Comparison of ENCODE assay signal across 7 mouse cellular contexts in genomic region chrX:16450496-16451078, GRCm38 (mm10).
DNase-seq lines count a peak whose midpoint lies in the region; ATAC-seq and TF ChIP-seq lines count a peak whose summit lies in the region.

No protein-coding gene starts in this region.

- peak; percentile 57 for TF ChIP-seq RAD21 in MEL (IDR thresholded peaks at IDR 0.05; ENCODE audit: low read depth, low read length)

- H3K36me3 ChIP-seq in MEL (ENCODE audit: control insufficient read depth in 1 of 2, insufficient read depth in 2 of 2, low read length in 2 of 2): no peaks in the 10 kb centered on the region
- no peaks in the 10 kb centered on the region for H3K36me3 ChIP-seq in stomach, embryonic 15.5 days

- H3K4me3 ChIP-seq in MEL (ENCODE audit: control insufficient read depth in 1 of 2, insufficient read depth in 1 of 2, low read depth in 2 of 2, low read length in 2 of 2): no peak overlapping the region
- H3K4me3 ChIP-seq in cortical plate, adult 2 months (ENCODE audit: insufficient read depth, low read length): no peak overlapping the region
- no peak overlapping the region for H3K4me3 ChIP-seq in layer of hippocampus, adult 2 months
- no peak overlapping the region for H3K4me3 ChIP-seq in stomach, embryonic 15.5 days (replicated peaks)

- no peaks in the 10 kb centered on the region for H3K9me3 ChIP-seq in MEL (replicated peaks; ENCODE audit: insufficient read depth, low read length)
- H3K9me3 ChIP-seq in stomach, embryonic 15.5 days: no peaks in the 10 kb centered on the region

- H3K27ac ChIP-seq in MEL (ENCODE audit: control insufficient read depth, low read depth, low read length): no peak overlapping the region
- no peak overlapping the region for H3K27ac ChIP-seq in cortical plate, adult 2 months (ENCODE audit: insufficient read depth, low read length)
- H3K27ac ChIP-seq in layer of hippocampus, adult 2 months: no peak overlapping the region
- H3K27ac ChIP-seq in stomach, embryonic 15.5 days: no peak overlapping the region

- no peak for TF ChIP-seq POLR2A in MEL (IDR thresholded peaks at IDR 0.05; ENCODE audit: control insufficient read depth in 1 of 2, insufficient read depth in 1 of 2, low read depth in 1 of 2, low read length in 2 of 2, poor library complexity in 1 of 2)
- no peak for TF ChIP-seq POLR2A in cortical plate, adult 2 months (IDR thresholded peaks at IDR 0.05; ENCODE audit: extremely low read depth, insufficient read depth, low read length)

- TF ChIP-seq EP300 in MEL (IDR thresholded peaks at IDR 0.05; ENCODE audit: low read depth in 1 of 2, low read length in 2 of 2): no peak

- no peaks in the 10 kb centered on the region for H3K27me3 ChIP-seq in MEL (ENCODE audit: control insufficient read depth in 1 of 2, insufficient read depth in 2 of 2, low read length in 2 of 2)
- no peaks in the 10 kb centered on the region for H3K27me3 ChIP-seq in stomach, embryonic 15.5 days (replicated peaks)

- WGBS in stomach, embryonic 15.5 days: 0% methylated on average over 2 of the region's 2 CpGs

- peak; percentile 23 to 31 (median 28); a peak in 2 of 6 replicates for TF ChIP-seq CTCF in MEL (IDR thresholded peaks at IDR 0.05 in 2 of 3, conservative IDR thresholded peaks at IDR 0.05 in 1 of 3; ENCODE audit: control insufficient read depth in 1 of 3, insufficient read depth in 1 of 3, low read depth in 2 of 3, low read length in 3 of 3, poor library complexity in 1 of 3, severe bottlenecking in 1 of 3)
- peak; percentile 61 for TF ChIP-seq CTCF in cortical plate, adult 2 months (IDR thresholded peaks at IDR 0.05; ENCODE audit: extremely low read depth, insufficient read depth, low read length)
- TF ChIP-seq CTCF in layer of hippocampus, adult 2 months (conservative IDR thresholded peaks at IDR 0.05): peak; percentile 84

- H3K9ac ChIP-seq in MEL (ENCODE audit: control insufficient read depth, low read depth, low read length, poor library complexity, severe bottlenecking): no peak overlapping the region
- no peak overlapping the region for H3K9ac ChIP-seq in stomach, embryonic 15.5 days

- peak; percentile 80 for ATAC-seq in megakaryocyte progenitor cell, adult 5-6 weeks (replicated peaks; ENCODE audit: poor library complexity)
- peak; percentile 70; the same call in 1 of the 2 replicates for ATAC-seq in stomach, embryonic 15.5 days (ENCODE audit: insufficient read depth, low FRiP score, low read depth)

- H3K4me2 ChIP-seq in stomach, embryonic 15.5 days: no peak overlapping the region

- DNase-seq in 3T3-L1 (ENCODE audit: low read depth, low spot score) (peak; percentile 80), MEL (ENCODE audit: low read depth, low spot score) (peak; percentile 11)
- DNase-seq in heart, postnatal 4 days: peak; percentile 37
- peak; percentile 32 to 34 for DNase-seq in layer of hippocampus, adult 2 months (ENCODE audit: low spot score in 2 of 2)

- H3K4me1 ChIP-seq in MEL (ENCODE audit: control insufficient read depth in 1 of 2, insufficient read depth in 2 of 2, low read length in 2 of 2): no peaks in the 10 kb centered on the region
- H3K4me1 ChIP-seq in cortical plate, adult 2 months (ENCODE audit: control insufficient read depth, insufficient read depth, low read length): no peaks in the 10 kb centered on the region
- H3K4me1 ChIP-seq in stomach, embryonic 15.5 days: no peaks in the 10 kb centered on the region

- no peaks in the 10 kb centered on the region for H3K79me2 ChIP-seq in MEL (ENCODE audit: control insufficient read depth, insufficient read depth, low read length, poor library complexity)

TF ChIP-seq in MEL, 35 proteins besides CTCF, POLR2A, EP300 and RAD21:
- no peak for TF ChIP-seq ETS1 (IDR thresholded peaks at IDR 0.05; ENCODE audit: low read depth, low read length)
- peak; percentile 37 for TF ChIP-seq SMC3 (IDR thresholded peaks at IDR 0.05; ENCODE audit: low read depth, low read length)

Comparison
In these comparisons a context has a peak if more than half of its experiments do, and no peak if none do; other contexts are left out.
1. DNase-seq: peak in every context shown above with its lines; median percentile 80 in 3T3-L1; 37 in heart, postnatal 4 days; 33 in layer of hippocampus, adult 2 months; 11 in MEL.
2. CTCF ChIP-seq: peak in every context shown above with its lines; median percentile 84 in layer of hippocampus, adult 2 months; 61 in cortical plate, adult 2 months; 28 in MEL.